In genomic region chr3:25010751-25011150, GRCm38 (mm10) we compare ENCODE assay signal across 20 mouse cellular contexts.
DNase-seq lines count a peak whose midpoint lies in the region; ATAC-seq lines count a peak whose summit lies in the region.
"Had no signal": no experiment of that assay in that cellular context is flagged by ENCODE, and none has a peak within 500 bp of the region (broad histone marks: within the 10 kb centered on the region; RNA-seq: fewer than 3 reads in every experiment).

No protein-coding gene starts in this region.

- no peak overlapping the region for H3K9ac ChIP-seq in forebrain, embryonic 15.5 days (replicated peaks)
- H3K9ac ChIP-seq in forebrain, embryonic 12.5 days: no peak overlapping the region
- H3K9ac ChIP-seq: embryonic facial prominence, embryonic 15.5 days; heart, embryonic 12.5 days; intestine, embryonic 15.5 days; limb, embryonic 15.5 days; liver, postnatal 0 days; midbrain, embryonic 12.5 days had no signal

- H3K36me3 ChIP-seq in forebrain, embryonic 15.5 days: no peaks in the 10 kb centered on the region
- H3K36me3 ChIP-seq in forebrain, embryonic 12.5 days (replicated peaks): no peaks in the 10 kb centered on the region
- H3K36me3 ChIP-seq: embryonic facial prominence, embryonic 15.5 days; heart, embryonic 12.5 days; intestine, embryonic 15.5 days; limb, embryonic 15.5 days; midbrain, embryonic 12.5 days had no signal

- no peak overlapping the region for H3K4me3 ChIP-seq in forebrain, embryonic 15.5 days
- H3K4me3 ChIP-seq in forebrain, embryonic 12.5 days (replicated peaks): no peak overlapping the region
- H3K4me3 ChIP-seq: embryonic facial prominence, embryonic 15.5 days; heart, embryonic 12.5 days; intestine, embryonic 15.5 days; limb, embryonic 15.5 days; midbrain, embryonic 12.5 days; myocyte had no signal

- no peaks in the 10 kb centered on the region for H3K4me1 ChIP-seq in forebrain, embryonic 15.5 days
- H3K4me1 ChIP-seq in forebrain, embryonic 12.5 days: no peaks in the 10 kb centered on the region
- H3K4me1 ChIP-seq: embryonic facial prominence, embryonic 15.5 days; heart, embryonic 12.5 days; intestine, embryonic 15.5 days; limb, embryonic 15.5 days; midbrain, embryonic 12.5 days had no signal

- no peak overlapping the region for H3K4me2 ChIP-seq in forebrain, embryonic 15.5 days (replicated peaks)
- no peak overlapping the region for H3K4me2 ChIP-seq in forebrain, embryonic 12.5 days
- H3K4me2 ChIP-seq: embryonic facial prominence, embryonic 15.5 days; heart, embryonic 12.5 days; intestine, embryonic 15.5 days; limb, embryonic 15.5 days; midbrain, embryonic 12.5 days had no signal

- H3K27me3 ChIP-seq in forebrain, embryonic 15.5 days: no peaks in the 10 kb centered on the region
- no peaks in the 10 kb centered on the region for H3K27me3 ChIP-seq in forebrain, embryonic 12.5 days
- H3K27me3 ChIP-seq: embryonic facial prominence, embryonic 15.5 days; heart, embryonic 12.5 days; intestine, embryonic 15.5 days; limb, embryonic 15.5 days; midbrain, embryonic 12.5 days; Patski had no signal

- DNase-seq in cerebellum, adult 11 months: peak; percentile 33
- DNase-seq in cerebellum, postnatal 25 days: peak; percentile 67
- DNase-seq in layer of hippocampus, postnatal 10 days (ENCODE audit: low spot score in 2 of 2): peak; percentile 8 to 19
- no peak for DNase-seq in heart, postnatal 4 days
- no peak for DNase-seq in retina, embryonic 14.5 days (ENCODE audit: low spot score)
- DNase-seq in spleen, postnatal 36 days (ENCODE audit: low spot score in 2 of 2): no peak
- DNase-seq: liver, postnatal 0 days; lung, postnatal 4 days; thymus, postnatal 36 days had no signal

- no peaks in the 10 kb centered on the region for H3K9me3 ChIP-seq in forebrain, embryonic 15.5 days
- H3K9me3 ChIP-seq in forebrain, embryonic 12.5 days: no peaks in the 10 kb centered on the region
- H3K9me3 ChIP-seq: embryonic facial prominence, embryonic 15.5 days; heart, embryonic 12.5 days; intestine, embryonic 15.5 days; limb, embryonic 15.5 days; midbrain, embryonic 12.5 days had no signal

- H3K27ac ChIP-seq in forebrain, embryonic 15.5 days (replicated peaks): no peak overlapping the region
- H3K27ac ChIP-seq in forebrain, embryonic 12.5 days: no peak overlapping the region
- H3K27ac ChIP-seq: embryonic facial prominence, embryonic 15.5 days; intestine, embryonic 15.5 days; kidney, postnatal 0 days; limb, embryonic 15.5 days; midbrain, embryonic 12.5 days; stomach, postnatal 0 days had no signal

- peak; percentile 93 for ATAC-seq in forebrain, embryonic 15.5 days (replicated peaks)
- no peak for ATAC-seq in forebrain, embryonic 12.5 days (ENCODE audit: low FRiP score)
- ATAC-seq: intestine, embryonic 15.5 days; liver, postnatal 0 days; Patski had no signal

- 28% methylated on average over 1 of the region's 1 CpGs for WGBS in forebrain, embryonic 15.5 days
- WGBS in forebrain, embryonic 12.5 days: 64% methylated on average over 1 of the region's 1 CpGs

Comparison
In these comparisons a context has a peak if more than half of its experiments do, and no peak if none do; other contexts are left out.
1. DNase-seq: peak in cerebellum, adult 11 months (single experiment), cerebellum, postnatal 25 days (2 of 2) and layer of hippocampus, postnatal 10 days (2 of 2); none in heart, postnatal 4 days (single experiment), retina, embryonic 14.5 days (single experiment) and spleen, postnatal 36 days (0 of 2).